Comparison of ENCODE assay signal across 15 mouse cellular contexts in genomic region chr8:105481013-105481412, GRCm38 (mm10). TPM values are rescaled to one million over a fixed set of nuclear protein-coding genes. Genes with fewer than 3 reads are reported as not detected.
DNase-seq lines count a peak whose midpoint lies in the region; ATAC-seq and TF ChIP-seq lines count a peak whose summit lies in the region.
"Had no signal": no experiment of that assay in that cellular context is flagged by ENCODE, and none has a peak within 500 bp of the region (broad histone marks: within the 10 kb centered on the region; RNA-seq: fewer than 3 reads in every experiment).

No protein-coding gene starts in this region.

- peaks cover 3% of the 10 kb centered on the region; the same call in 1 of the 2 replicates for H3K27me3 ChIP-seq in heart, embryonic 13.5 days (replicated peaks)
- H3K27me3 ChIP-seq in midbrain, embryonic 12.5 days = 0 out of 2 replicates have a peak, but pooled peaks cover 4% of the 10 kb centered on the region
- H3K27me3 ChIP-seq in midbrain, embryonic 14.5 days (ENCODE audit: control insufficient read depth, insufficient read depth, low read length) = no peaks in the 10 kb centered on the region
- H3K27me3 ChIP-seq in embryonic facial prominence, embryonic 11.5 days (ENCODE audit: control insufficient read depth, insufficient read depth, low read length) = no peaks in the 10 kb centered on the region
- no peaks in the 10 kb centered on the region for H3K27me3 ChIP-seq in myocyte (ENCODE audit: control insufficient read depth, insufficient read depth, insufficient read length)
- H3K27me3 ChIP-seq: embryonic facial prominence, embryonic 15.5 days; hindbrain, embryonic 15.5 days had no signal

- H3K4me3 ChIP-seq in heart, embryonic 13.5 days = no peak overlapping the region
- H3K4me3 ChIP-seq in midbrain, embryonic 12.5 days = no peak overlapping the region
- no peak overlapping the region for H3K4me3 ChIP-seq in midbrain, embryonic 14.5 days (replicated peaks; ENCODE audit: low read depth, low read length)
- H3K4me3 ChIP-seq in embryonic facial prominence, embryonic 11.5 days (ENCODE audit: low read depth, low read length) = no peak overlapping the region
- no peak overlapping the region for H3K4me3 ChIP-seq in myocyte
- H3K4me3 ChIP-seq: embryonic facial prominence, embryonic 15.5 days; hindbrain, embryonic 15.5 days had no signal

- 23% methylated on average over 2 of the region's 2 CpGs for WGBS in heart, embryonic 13.5 days
- WGBS in midbrain, embryonic 12.5 days = 38% methylated on average over 2 of the region's 2 CpGs
- 51% methylated on average over 2 of the region's 2 CpGs for WGBS in midbrain, embryonic 14.5 days
- WGBS in embryonic facial prominence, embryonic 11.5 days = 28% methylated on average over 2 of the region's 2 CpGs

- H3K4me1 ChIP-seq in heart, embryonic 13.5 days = peaks cover 42% of the 10 kb centered on the region
- peaks cover 15% of the 10 kb centered on the region for H3K4me1 ChIP-seq in midbrain, embryonic 12.5 days
- 0 out of 2 replicates have a peak, but pooled peaks cover 2% of the 10 kb centered on the region for H3K4me1 ChIP-seq in midbrain, embryonic 14.5 days (ENCODE audit: control insufficient read depth, insufficient read depth, low read length)
- no peaks in the 10 kb centered on the region; the same call in 1 of the 2 replicates for H3K4me1 ChIP-seq in embryonic facial prominence, embryonic 11.5 days (ENCODE audit: control insufficient read depth, insufficient read depth, low read length)
- H3K4me1 ChIP-seq: hindbrain, embryonic 15.5 days had no signal

- H3K9me3 ChIP-seq in heart, embryonic 13.5 days = no peaks in the 10 kb centered on the region
- no peaks in the 10 kb centered on the region for H3K9me3 ChIP-seq in midbrain, embryonic 12.5 days
- no peaks in the 10 kb centered on the region for H3K9me3 ChIP-seq in midbrain, embryonic 14.5 days (ENCODE audit: control insufficient read depth, low read length)
- H3K9me3 ChIP-seq in embryonic facial prominence, embryonic 11.5 days (replicated peaks; ENCODE audit: control insufficient read depth, low read length) = no peaks in the 10 kb centered on the region
- H3K9me3 ChIP-seq: embryonic facial prominence, embryonic 15.5 days; hindbrain, embryonic 15.5 days had no signal

- no peak overlapping the region for H3K4me2 ChIP-seq in heart, embryonic 13.5 days
- no peak overlapping the region for H3K4me2 ChIP-seq in midbrain, embryonic 12.5 days (replicated peaks)
- H3K4me2 ChIP-seq in midbrain, embryonic 14.5 days (ENCODE audit: low read length) = no peak overlapping the region
- no peak overlapping the region for H3K4me2 ChIP-seq in embryonic facial prominence, embryonic 11.5 days (ENCODE audit: low read depth, low read length)
- peak overlapping the region; percentile 2 for H3K4me2 ChIP-seq in myocyte (ENCODE audit: low read depth)
- H3K4me2 ChIP-seq: embryonic facial prominence, embryonic 15.5 days; hindbrain, embryonic 15.5 days had no signal

- peak overlapping the region; percentile 67 for H3K27ac ChIP-seq in heart, embryonic 13.5 days (replicated peaks)
- peak overlapping the region; percentile 49 for H3K27ac ChIP-seq in midbrain, embryonic 12.5 days (replicated peaks)
- H3K27ac ChIP-seq in midbrain, embryonic 14.5 days (replicated peaks; ENCODE audit: low read depth, low read length) = no peak overlapping the region
- peak overlapping the region; percentile 38; the same call in 1 of the 2 replicates for H3K27ac ChIP-seq in embryonic facial prominence, embryonic 11.5 days (replicated peaks; ENCODE audit: low read depth, low read length)
- H3K27ac ChIP-seq: embryonic facial prominence, embryonic 15.5 days; hindbrain, embryonic 15.5 days had no signal

- peak; percentile 7 for TF ChIP-seq POLR2A in myocyte (IDR thresholded peaks at IDR 0.05; ENCODE audit: insufficient read length, low read depth)

- ATAC-seq in heart, embryonic 13.5 days (ENCODE audit: extremely low read depth, insufficient number of reproducible peaks, low FRiP score, low TSS enrichment) = no peak
- no peak for ATAC-seq in midbrain, embryonic 12.5 days (ENCODE audit: low FRiP score, low read depth)
- no peak for ATAC-seq in midbrain, embryonic 14.5 days (ENCODE audit: low FRiP score, low TSS enrichment)
- no peak for ATAC-seq in embryonic facial prominence, embryonic 11.5 days (replicated peaks; ENCODE audit: insufficient number of reproducible peaks, low FRiP score, low TSS enrichment, low read depth)
- ATAC-seq: CD4-positive, CD25-positive, alpha-beta regulatory T cell, adult 4 months had no signal

- DNase-seq in heart, adult 9 months (ENCODE audit: low spot score in 2 of 2) = no peak
- no peak for DNase-seq in midbrain, embryonic 14.5 days
- no peak for DNase-seq in embryonic facial prominence, embryonic 11.5 days (ENCODE audit: low spot score)
- no peak for DNase-seq in ovary, postnatal 14 days (ENCODE audit: low spot score)
- no peak for DNase-seq in kidney, adult 11 months
- DNase-seq: cerebellum, adult 9-10 months; gastrocnemius, postnatal 25 days; kidney, adult 8-10 months; lung, adult 2 months had no signal

- no peak overlapping the region for H3ac ChIP-seq in myocyte (ENCODE audit: control insufficient read depth, insufficient read length)

- H3K36me3 ChIP-seq in heart, embryonic 13.5 days = peaks cover 21% of the 10 kb centered on the region
- H3K36me3 ChIP-seq in midbrain, embryonic 12.5 days = 0 out of 2 replicates have a peak, but pooled peaks cover 3% of the 10 kb centered on the region
- H3K36me3 ChIP-seq in midbrain, embryonic 14.5 days (ENCODE audit: control insufficient read depth, insufficient read depth, low read length) = peaks cover 12% of the 10 kb centered on the region; the same call in 1 of the 2 replicates
- no peaks in the 10 kb centered on the region for H3K36me3 ChIP-seq in embryonic facial prominence, embryonic 11.5 days (replicated peaks; ENCODE audit: control insufficient read depth, insufficient read depth, low read depth, low read length)
- peaks cover 4% of the 10 kb centered on the region for H3K36me3 ChIP-seq in myocyte (ENCODE audit: control insufficient read depth, insufficient read depth)

- H3K79me2 ChIP-seq in myocyte (ENCODE audit: control insufficient read depth, insufficient read depth) = no peaks in the 10 kb centered on the region

- peak overlapping the region; percentile 50; the same call in 1 of the 2 replicates for H3K9ac ChIP-seq in heart, embryonic 13.5 days
- no peak overlapping the region; the same call in 1 of the 2 replicates for H3K9ac ChIP-seq in midbrain, embryonic 12.5 days (replicated peaks)
- no peak overlapping the region for H3K9ac ChIP-seq in midbrain, embryonic 14.5 days (replicated peaks; ENCODE audit: low read length)
- no peak overlapping the region for H3K9ac ChIP-seq in embryonic facial prominence, embryonic 11.5 days (replicated peaks; ENCODE audit: low read length)
- H3K9ac ChIP-seq: embryonic facial prominence, embryonic 15.5 days; hindbrain, embryonic 15.5 days had no signal

TF ChIP-seq in myocyte, 11 proteins besides CTCF, POLR2A, EP300 and RAD21:
- TF ChIP-seq USF1 (IDR thresholded peaks at IDR 0.05; ENCODE audit: low read depth) = no peak
- TF ChIP-seq MYOD1 (IDR thresholded peaks at IDR 0.05; ENCODE audit: control insufficient read depth in 1 of 3, insufficient read length in 2 of 3, low read depth in 2 of 3) = peak in 1 of 3 experiments; percentile 14
- no peak for TF ChIP-seq MYOG (IDR thresholded peaks at IDR 0.05; ENCODE audit: control insufficient read depth in 1 of 3, insufficient read depth in 1 of 3, insufficient read length in 2 of 3, low read depth in 2 of 3)

RNA-seq across cellular contexts. Expression of gene Tppp3, which starts 9.7 kb away (rescaled TPM):
- 12.3 TPM in 2 replicates for polyA plus RNA-seq in heart, embryonic 13.5 days (2015; fragmentation: Nextera tagmentation; extraction: Ambion mirVana)
- polyA plus RNA-seq in midbrain, embryonic 12.5 days (2016; fragmentation: Nextera tagmentation; extraction: Ambion mirVana) = 86.8 and 94.2 TPM in 2 replicates
- polyA plus RNA-seq in midbrain, embryonic 14.5 days (2014; fragmentation: Nextera tagmentation; extraction: Ambion mirVana) = 91.3 and 108 TPM in 2 replicates
- 49.5 and 59.1 TPM in 2 replicates for polyA plus RNA-seq in embryonic facial prominence, embryonic 11.5 days (2014; fragmentation: Nextera tagmentation; extraction: Ambion mirVana)
- 155 TPM for polyA plus RNA-seq in myocyte (2012; fragmentation: generic; extraction: Trizol)

RNA-seq across cellular contexts. Expression of gene Zdhhc1, which starts 15.7 kb away (rescaled TPM):
- polyA plus RNA-seq in heart, embryonic 13.5 days (2015; fragmentation: Nextera tagmentation; extraction: Ambion mirVana) = 21.8 and 22.3 TPM in 2 replicates
- 29.9 and 30.9 TPM in 2 replicates for polyA plus RNA-seq in midbrain, embryonic 12.5 days (2016; fragmentation: Nextera tagmentation; extraction: Ambion mirVana)
- polyA plus RNA-seq in midbrain, embryonic 14.5 days (2014; fragmentation: Nextera tagmentation; extraction: Ambion mirVana) = 25.2 and 26.4 TPM in 2 replicates
- 15.0 and 17.9 TPM in 2 replicates for polyA plus RNA-seq in embryonic facial prominence, embryonic 11.5 days (2014; fragmentation: Nextera tagmentation; extraction: Ambion mirVana)
- 17.3 TPM for polyA plus RNA-seq in myocyte (2012; fragmentation: generic; extraction: Trizol)

RNA-seq across cellular contexts. Expression of gene Hsd11b2, which starts 37.5 kb away (rescaled TPM):
- polyA plus RNA-seq in heart, embryonic 13.5 days (2015; fragmentation: Nextera tagmentation; extraction: Ambion mirVana) = 1.2 and 1.5 TPM in 2 replicates
- 20.1 and 23.5 TPM in 2 replicates for polyA plus RNA-seq in midbrain, embryonic 12.5 days (2016; fragmentation: Nextera tagmentation; extraction: Ambion mirVana)
- 5.9 and 9.7 TPM in 2 replicates for polyA plus RNA-seq in midbrain, embryonic 14.5 days (2014; fragmentation: Nextera tagmentation; extraction: Ambion mirVana)
- 11.9 and 12.6 TPM in 2 replicates for polyA plus RNA-seq in embryonic facial prominence, embryonic 11.5 days (2014; fragmentation: Nextera tagmentation; extraction: Ambion mirVana)
- 0.59 TPM for polyA plus RNA-seq in myocyte (2012; fragmentation: generic; extraction: Trizol)
- polyA plus RNA-seq: CD4-positive, CD25-positive, alpha-beta regulatory T cell, adult 4 months had no signal
